Mouse (Mus musculus) urinary bladder, postnatal 36 days (tissue): ENCODE results near the gene Rabl6.

Experiments
- DNase-seq, 2 experiments: peaks; one replicate each; pipeline ENCODE4 v3.0.0; 2022; ENCODE audit warnings: low spot score in 2 of 2, mixed read lengths in 1 of 2

The Rabl6 gene

DNA sequence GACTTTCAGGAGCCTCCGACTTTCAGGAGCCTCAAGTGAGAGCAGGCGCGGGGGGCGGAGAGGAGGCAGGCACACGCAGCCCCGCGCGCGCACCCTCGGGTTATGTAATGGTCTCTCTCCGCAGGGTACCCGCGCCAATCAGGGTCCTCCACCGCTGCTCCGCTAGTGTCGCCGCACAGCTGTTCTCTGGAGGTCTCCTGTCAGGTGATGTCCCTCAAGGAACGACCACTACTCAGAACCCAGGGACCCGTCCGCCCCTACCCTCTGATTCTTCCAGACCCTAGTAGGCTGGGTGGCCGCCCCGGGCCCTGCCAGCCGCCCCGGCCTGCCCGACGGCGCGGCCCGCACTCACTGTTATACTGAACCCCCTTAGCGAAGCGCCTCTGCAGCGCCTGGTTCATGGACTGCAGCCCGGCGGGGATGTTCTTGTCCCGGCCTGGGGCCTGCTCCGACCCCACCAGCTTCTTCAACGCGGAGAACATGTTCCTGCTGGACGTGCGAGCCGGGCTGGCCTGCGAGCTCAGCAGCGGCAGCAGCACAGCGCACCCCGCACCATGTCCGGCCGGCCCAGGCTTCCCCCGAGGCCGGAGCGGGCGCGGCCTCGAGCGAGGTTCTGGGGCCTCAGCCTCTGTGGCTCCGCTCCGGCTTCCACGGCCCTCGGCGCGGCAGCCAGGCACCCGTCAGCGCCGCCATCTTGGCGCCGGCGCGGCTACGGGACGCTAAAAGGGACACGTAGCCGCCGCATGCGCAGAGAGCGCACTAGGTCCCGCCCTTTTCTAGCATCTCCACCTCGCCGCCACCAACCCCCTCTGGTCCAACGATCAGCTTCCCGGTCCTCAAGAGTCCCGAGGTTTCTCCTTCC, at the start of gene Rabl6:
Gene Rabl6, minus strand, starts transcription at position 761 of the 862 bp plus-strand sequence.
- DNase-seq: peak; percentile 84 to 89

DNA sequence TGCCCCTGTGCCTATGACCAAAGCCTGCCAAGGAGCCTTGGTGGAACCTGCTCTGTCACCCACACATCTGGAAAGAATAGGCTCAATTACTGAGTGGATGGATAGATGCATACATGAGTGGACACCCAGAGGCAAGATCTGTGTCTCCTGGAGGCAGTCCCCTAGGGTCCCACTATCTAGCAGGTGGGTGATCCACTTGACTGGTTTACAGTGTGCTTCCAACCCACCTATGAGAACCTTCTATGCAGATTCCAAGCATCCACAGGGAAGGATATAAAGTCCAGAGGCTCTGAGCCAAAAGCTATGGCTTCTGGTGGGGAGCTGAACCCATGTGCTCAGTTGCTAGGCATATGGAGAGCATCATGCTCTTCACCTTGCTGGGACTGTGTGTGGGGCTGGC, 49.3 kb upstream of the Rabl6 start, which contains the start of gene Lcn5:
Gene Lcn5, plus strand, starts transcription at position 301 of the 400 bp plus-strand sequence.
- no peak for DNase-seq

- no peak for DNase-seq
Observed at GRCm38 (mm10) chr2:25657246-25657645, 48.9 kb upstream of the Rabl6 start.

DNA sequence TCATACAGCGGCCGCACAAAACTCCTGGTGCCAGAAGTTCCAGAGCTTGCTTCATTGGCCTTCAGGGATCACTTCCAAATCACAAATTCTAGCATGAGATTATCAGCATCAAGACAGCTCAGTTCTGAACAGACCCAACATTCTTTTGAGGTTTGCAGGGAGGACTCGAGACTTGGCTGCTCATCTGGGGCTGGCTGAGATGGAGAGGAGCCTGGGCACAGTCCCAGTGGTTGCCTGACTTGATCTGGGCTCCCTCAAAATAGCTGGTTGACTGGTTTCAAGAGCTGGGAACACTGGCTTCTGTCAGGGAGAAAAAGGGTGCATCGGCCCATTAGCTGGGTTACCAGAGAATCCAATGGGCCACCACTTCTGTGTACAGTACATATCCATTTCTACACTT, 48.4 kb upstream of the Rabl6 start:
- no peak for DNase-seq

- DNase-seq: no peak
Observed at GRCm38 (mm10) chr2:25654502-25654901, 46.2 kb upstream of the Rabl6 start.

GRCm38 (mm10) chr2:25652902-25653301, 44.6 kb upstream of the Rabl6 start, which contains the start of gene Lcn8:
Gene Lcn8 (plus strand): TSS chr2:25653120.
- no peak for DNase-seq

DNA sequence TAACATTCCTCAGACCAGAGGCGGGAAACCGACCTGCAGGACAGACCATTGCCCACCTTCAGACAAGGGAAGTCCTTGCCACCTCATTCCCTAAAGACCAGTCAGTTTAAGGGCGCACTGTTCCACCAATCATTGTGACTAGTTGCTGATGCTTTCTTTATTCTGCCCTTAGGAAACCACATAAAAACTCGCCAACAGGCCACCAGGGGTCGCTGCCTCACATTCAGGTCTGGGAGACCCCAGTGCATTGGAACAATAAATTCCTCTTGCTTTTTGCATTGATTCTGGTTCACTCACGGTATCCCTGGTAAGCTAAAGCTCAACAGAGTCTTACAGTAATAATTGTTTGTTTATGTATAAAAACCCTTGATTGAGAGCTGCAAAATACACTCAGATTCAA, 31.6 kb upstream of the Rabl6 start:
- DNase-seq: no peak

- no peak for DNase-seq
Observed at GRCm38 (mm10) chr2:25634046-25634445, 25.7 kb upstream of the Rabl6 start.

GRCm38 (mm10) chr2:25633616-25634015, 25.3 kb upstream of the Rabl6 start:
- no peak for DNase-seq

- no peak for DNase-seq
Observed at GRCm38 (mm10) chr2:25628738-25629137, 20.4 kb upstream of the Rabl6 start.

- DNase-seq: no peak
Observed at GRCm38 (mm10) chr2:25627811-25628210, 19.5 kb upstream of the Rabl6 start, which contains the start of gene Fcna. Gene Fcna (minus strand): TSS chr2:25628030.

GRCm38 (mm10) chr2:25625986-25626385, 17.7 kb upstream of the Rabl6 start:
- DNase-seq: no peak

GRCm38 (mm10) chr2:25621229-25622200, 13.2 kb upstream of the Rabl6 start, which contains the start of gene Tmem141:
Gene Tmem141 (minus strand): TSS chr2:25622005.
- DNase-seq: peak; percentile 90 to 93

- no peak for DNase-seq
Observed at GRCm38 (mm10) chr2:25620852-25621228, 12.5 kb upstream of the Rabl6 start.

- no peak for DNase-seq
Observed at GRCm38 (mm10) chr2:25620386-25620785, 12.1 kb upstream of the Rabl6 start.

- DNase-seq: no peak
Observed at GRCm38 (mm10) chr2:25617578-25617977, 9.3 kb upstream of the Rabl6 start, which contains the start of gene Ccdc183. Gene Ccdc183 (minus strand): TSS chr2:25617678.

DNA sequence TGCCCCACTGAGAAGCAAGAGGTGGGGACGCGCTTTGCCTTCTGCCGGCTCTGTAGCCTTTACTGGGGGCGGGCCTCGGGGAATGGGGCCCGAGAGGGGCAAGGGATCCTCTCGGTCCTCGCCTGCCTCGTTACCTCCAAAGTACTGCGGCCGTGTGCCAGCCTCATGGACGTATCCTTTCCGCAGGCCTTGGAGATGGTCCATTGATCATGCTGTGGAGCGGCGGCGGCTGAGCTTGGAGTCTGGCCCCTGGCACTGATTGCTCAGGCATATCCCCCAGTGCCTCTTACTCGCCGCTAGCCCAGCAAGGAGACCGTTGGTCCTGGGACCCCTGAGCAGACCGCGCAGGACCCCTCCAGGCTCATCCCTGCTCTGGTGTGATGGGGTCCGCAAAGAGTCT, 8.1 kb upstream of the Rabl6 start:
- DNase-seq: no peak

- no peak for DNase-seq
Observed at GRCm38 (mm10) chr2:25608671-25609070, 350 bp upstream of the Rabl6 start.

DNA sequence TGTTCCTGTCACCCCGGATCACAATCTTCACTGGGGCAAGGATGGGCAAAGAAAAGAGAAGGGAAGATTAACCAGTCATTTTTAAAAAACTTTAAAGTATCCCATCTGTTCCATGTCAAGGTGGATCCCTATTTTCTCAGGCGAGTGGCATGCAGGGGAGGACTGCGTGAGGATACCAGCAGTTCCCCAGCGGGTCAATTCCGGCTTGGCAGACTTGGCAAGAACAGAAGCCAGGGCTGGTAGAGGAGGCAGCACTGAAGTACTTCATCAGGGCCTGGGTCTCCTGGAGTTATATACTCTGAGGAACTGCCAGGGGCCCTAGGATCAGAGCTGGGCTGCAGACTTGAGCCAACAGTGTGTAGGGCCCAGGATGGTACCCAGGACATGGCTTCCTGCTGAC, 5.8 kb downstream of the Rabl6 start:
- no peak for DNase-seq

GRCm38 (mm10) chr2:25600037-25600436, 8.3 kb downstream of the Rabl6 start:
- no peak for DNase-seq

DNA sequence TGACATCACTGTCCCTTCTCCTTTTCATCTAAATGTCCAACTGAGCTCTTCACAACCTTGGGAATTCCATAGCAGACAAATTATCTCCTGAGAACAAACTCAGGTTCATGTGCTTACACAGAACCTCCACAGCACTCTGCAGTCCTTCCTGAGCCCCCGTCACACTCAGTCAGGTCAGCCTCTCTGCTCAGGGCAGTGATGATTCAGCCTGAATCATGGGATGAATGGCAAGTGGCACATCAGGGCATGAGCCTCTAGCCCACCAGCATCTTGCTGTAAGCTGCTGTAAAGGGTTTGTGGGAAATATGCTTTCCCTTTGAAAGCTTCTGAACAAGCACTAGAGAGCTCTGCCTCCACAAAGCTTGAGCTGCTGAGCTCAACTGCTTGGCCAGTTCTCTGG, 9.6 kb downstream of the Rabl6 start:
- no peak for DNase-seq
